Mouse (Mus musculus): ENCODE results near the gene Cnn2. TPM values are rescaled to one million over a fixed set of nuclear protein-coding genes. Genes with fewer than 3 reads are reported as not detected.
"Not testable (repeated sequence)": the region's sequence is repeated elsewhere in the genome, so short reads cannot be mapped to it uniquely, and the experiment has no call there.

Gene Cnn2
- polyA plus RNA-seq, 1 experiment from 2014 or later: 199 TPM

- H3K27me3 ChIP-seq (ENCODE audit: low read depth, poor library complexity, severe bottlenecking); DNase-seq (ENCODE audit: low spot score); H3K27ac ChIP-seq (replicated peaks); H3K9me3 ChIP-seq (replicated peaks); H3K4me3 ChIP-seq: not testable (repeated sequence)
- 86% methylated on average over 8 of the region's 8 CpGs for WGBS
- H3K4me1 ChIP-seq: peaks cover 27% of the 10 kb centered on the region
- H3K36me3 ChIP-seq: peaks cover 20% of the 10 kb centered on the region
Measured at GRCm38 (mm10) chr10:80041409-80042060, 53.2 kb downstream of the Cnn2 start.

DNA sequence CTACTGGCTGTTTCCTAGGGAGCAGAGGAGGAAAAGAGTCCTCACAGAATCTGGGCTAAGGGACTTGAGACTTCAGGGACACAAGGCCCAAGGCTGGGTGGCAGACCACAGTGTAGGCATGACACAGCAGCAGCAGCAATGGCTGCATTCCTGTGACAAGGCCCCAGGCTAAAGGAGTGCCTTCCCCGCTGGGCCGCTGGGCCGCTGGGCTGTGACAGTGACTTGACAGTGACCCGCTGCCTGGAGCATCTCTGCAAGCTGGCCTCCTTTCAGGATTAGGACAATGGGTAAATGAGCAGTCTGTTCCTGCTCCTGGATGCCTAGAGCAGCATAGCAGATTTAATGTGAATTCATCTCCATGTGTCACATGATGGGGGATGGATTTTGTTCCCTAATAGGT is 55.7 kb downstream of the Cnn2 start:
- H3K4me3 ChIP-seq: no peak overlapping the region
- peak; percentile 42 for DNase-seq (ENCODE audit: low spot score)
- peak overlapping the region; percentile 81 for H3K27ac ChIP-seq (replicated peaks)
- peaks cover 38% of the 10 kb centered on the region for H3K4me1 ChIP-seq
- H3K36me3 ChIP-seq: no peaks in the 10 kb centered on the region
- no peaks in the 10 kb centered on the region for H3K27me3 ChIP-seq (ENCODE audit: low read depth, poor library complexity, severe bottlenecking)
- no peaks in the 10 kb centered on the region for H3K9me3 ChIP-seq (replicated peaks)
- WGBS: 32% methylated on average over 4 of the region's 4 CpGs

GRCm38 (mm10) chr10:80045364-80045763 is 57.0 kb downstream of the Cnn2 start:
- WGBS: 84% methylated on average over 3 of the region's 4 CpGs
- DNase-seq (ENCODE audit: low spot score); H3K36me3 ChIP-seq: not testable (repeated sequence)

More at GRCm38 (mm10) chr10:80045364-80045763, 57.0 kb downstream of the Cnn2 start:
- H3K9me3 ChIP-seq (replicated peaks); H3K27me3 ChIP-seq (ENCODE audit: low read depth, poor library complexity, severe bottlenecking); H3K27ac ChIP-seq (replicated peaks); H3K4me3 ChIP-seq: not testable (repeated sequence)
- peaks cover 44% of the 10 kb centered on the region for H3K4me1 ChIP-seq

Other genes starting within 250 kb of the Cnn2 start
- gene Polrmt, start 242.0 kb upstream of the Cnn2 start, polyA plus RNA-seq (2016; fragmentation: Nextera tagmentation; extraction: Ambion mirVana): 48.6 and 51.7 TPM in 2 replicates
- 0.27 and 0.42 TPM in 2 replicates for gene Fgf22, start 233.5 kb upstream of the Cnn2 start, polyA plus RNA-seq (2016; fragmentation: Nextera tagmentation; extraction: Ambion mirVana)
- gene Rnf126, start 221.6 kb upstream of the Cnn2 start, polyA plus RNA-seq (2016; fragmentation: Nextera tagmentation; extraction: Ambion mirVana): 109 and 118 TPM in 2 replicates
- gene Fstl3, start 211.3 kb upstream of the Cnn2 start, polyA plus RNA-seq (2016; fragmentation: Nextera tagmentation; extraction: Ambion mirVana): 1.1 and 1.8 TPM in 2 replicates
- gene Prss57, start 197.6 kb upstream of the Cnn2 start, polyA plus RNA-seq (2016; fragmentation: Nextera tagmentation; extraction: Ambion mirVana): 0.05 TPM in 1 of 2 replicates, not detected in the other
- gene Palm, start 195.0 kb upstream of the Cnn2 start, polyA plus RNA-seq (2016; fragmentation: Nextera tagmentation; extraction: Ambion mirVana): 130 and 153 TPM in 2 replicates
- gene Misp, start 167.6 kb upstream of the Cnn2 start, polyA plus RNA-seq (2016; fragmentation: Nextera tagmentation; extraction: Ambion mirVana): 0.46 and 0.67 TPM in 2 replicates
- 296 and 334 TPM in 2 replicates for gene Ptbp1, start 134.2 kb upstream of the Cnn2 start, polyA plus RNA-seq (2016; fragmentation: Nextera tagmentation; extraction: Ambion mirVana)
- 8.0 and 13.5 TPM in 2 replicates for gene Prtn3, start 114.1 kb upstream of the Cnn2 start, polyA plus RNA-seq (2016; fragmentation: Nextera tagmentation; extraction: Ambion mirVana)
- gene Plppr3, start 114.0 kb upstream of the Cnn2 start, polyA plus RNA-seq (2016; fragmentation: Nextera tagmentation; extraction: Ambion mirVana): 110 and 169 TPM in 2 replicates
- gene Elane, start 102.3 kb upstream of the Cnn2 start, polyA plus RNA-seq (2016; fragmentation: Nextera tagmentation; extraction: Ambion mirVana): 0.16 and 0.46 TPM in 2 replicates
- not detected in 2 replicates for gene Cfd, start 97.7 kb upstream of the Cnn2 start, polyA plus RNA-seq (2016; fragmentation: Nextera tagmentation; extraction: Ambion mirVana)
- 69.8 and 70.8 TPM in 2 replicates for gene Med16, start 79.7 kb upstream of the Cnn2 start, polyA plus RNA-seq (2016; fragmentation: Nextera tagmentation; extraction: Ambion mirVana)
- 2.0 and 5.5 TPM in 2 replicates for gene Gm26602, start 77.7 kb upstream of the Cnn2 start, polyA plus RNA-seq (2016; fragmentation: Nextera tagmentation; extraction: Ambion mirVana)
- gene Kiss1r, start 71.6 kb upstream of the Cnn2 start, polyA plus RNA-seq (2016; fragmentation: Nextera tagmentation; extraction: Ambion mirVana): 1.0 and 1.2 TPM in 2 replicates
- gene R3hdm4, start 67.4 kb upstream of the Cnn2 start, polyA plus RNA-seq (2016; fragmentation: Nextera tagmentation; extraction: Ambion mirVana): 126 and 154 TPM in 2 replicates
- gene Arid3a, start 61.5 kb upstream of the Cnn2 start, polyA plus RNA-seq (2016; fragmentation: Nextera tagmentation; extraction: Ambion mirVana): 12.5 and 13.4 TPM in 2 replicates
- gene Wdr18, start 28.4 kb upstream of the Cnn2 start, polyA plus RNA-seq (2016; fragmentation: Nextera tagmentation; extraction: Ambion mirVana): 136 and 155 TPM in 2 replicates
- gene Grin3b, start 17.9 kb upstream of the Cnn2 start, polyA plus RNA-seq (2016; fragmentation: Nextera tagmentation; extraction: Ambion mirVana): 0.25 and 0.30 TPM in 2 replicates
- gene Tmem259, start 4.3 kb upstream of the Cnn2 start, polyA plus RNA-seq (2016; fragmentation: Nextera tagmentation; extraction: Ambion mirVana): 11.0 TPM in 2 replicates
- gene Abca7, start 7.9 kb downstream of the Cnn2 start, polyA plus RNA-seq (2016; fragmentation: Nextera tagmentation; extraction: Ambion mirVana): 3.2 and 4.8 TPM in 2 replicates
- gene Arhgap45, start 28.1 kb downstream of the Cnn2 start, polyA plus RNA-seq (2016; fragmentation: Nextera tagmentation; extraction: Ambion mirVana): 7.9 and 8.0 TPM in 2 replicates
- 233 and 276 TPM in 2 replicates for gene Polr2e, start 51.2 kb downstream of the Cnn2 start, polyA plus RNA-seq (2016; fragmentation: Nextera tagmentation; extraction: Ambion mirVana)
- 702 and 747 TPM in 2 replicates for gene Gpx4, start 58.6 kb downstream of the Cnn2 start, polyA plus RNA-seq (2016; fragmentation: Nextera tagmentation; extraction: Ambion mirVana)
- gene Sbno2, start 117.0 kb downstream of the Cnn2 start, polyA plus RNA-seq (2016; fragmentation: Nextera tagmentation; extraction: Ambion mirVana): 15.0 and 15.2 TPM in 2 replicates
- gene Stk11, start 127.2 kb downstream of the Cnn2 start, polyA plus RNA-seq (2016; fragmentation: Nextera tagmentation; extraction: Ambion mirVana): 18.0 and 19.7 TPM in 2 replicates
- 463 and 481 TPM in 2 replicates for gene Atp5d, start 150.0 kb downstream of the Cnn2 start, polyA plus RNA-seq (2016; fragmentation: Nextera tagmentation; extraction: Ambion mirVana)
- gene Cbarp, start 152.3 kb downstream of the Cnn2 start, polyA plus RNA-seq (2016; fragmentation: Nextera tagmentation; extraction: Ambion mirVana): 7.8 and 9.3 TPM in 2 replicates
- gene Midn, start 159.7 kb downstream of the Cnn2 start, polyA plus RNA-seq (2016; fragmentation: Nextera tagmentation; extraction: Ambion mirVana): 17.8 and 19.7 TPM in 2 replicates
- 91.8 and 135 TPM in 2 replicates for gene Cirbp, start 177.4 kb downstream of the Cnn2 start, polyA plus RNA-seq (2016; fragmentation: Nextera tagmentation; extraction: Ambion mirVana)
- 10.6 and 11.2 TPM in 2 replicates for gene 1600002K03Rik, start 184.4 kb downstream of the Cnn2 start, polyA plus RNA-seq (2016; fragmentation: Nextera tagmentation; extraction: Ambion mirVana)
- gene Efna2, start 190.9 kb downstream of the Cnn2 start, polyA plus RNA-seq (2016; fragmentation: Nextera tagmentation; extraction: Ambion mirVana): 56.6 and 64.5 TPM in 2 replicates
- 154 and 166 TPM in 2 replicates for gene Mum1, start 237.8 kb downstream of the Cnn2 start, polyA plus RNA-seq (2016; fragmentation: Nextera tagmentation; extraction: Ambion mirVana)